Mouse (Mus musculus) forebrain, embryonic 15.5 days (tissue): ENCODE data around the gene Tpd52l2. TPM values are rescaled to one million over a fixed set of nuclear protein-coding genes. Genes with fewer than 3 reads are reported as not detected.

Experiments used
- ATAC-seq: fragments of 200-750 bp; cut with Nextera tagmentation; replicated peaks from 2 replicates; pipeline ENCODE4 v1.8.0; 2017; ENCODE audit warnings: mild to moderate bottlenecking, moderate TSS enrichment, moderate library complexity
- H3K27ac ChIP-seq: fragments of 300-500 bp; sonication (generic); replicated peaks from 2 replicates; pipeline ENCODE4 v1.5.1; 2015; ENCODE audit warnings: mild to moderate bottlenecking, inconsistent platforms
- H3K27me3 ChIP-seq: fragments of 300-500 bp; sonication (generic); 2 replicates; pipeline ENCODE4 v1.6.1; 2015; ENCODE audit warnings: inconsistent platforms
- H3K36me3 ChIP-seq: fragments of 300-500 bp; sonication (generic); 2 replicates; pipeline ENCODE4 v1.6.1; 2015; ENCODE audit warnings: mild to moderate bottlenecking, inconsistent platforms
- H3K4me1 ChIP-seq: fragments of 300-500 bp; sonication (generic); 2 replicates; pipeline ENCODE4 v1.6.1; 2015; ENCODE audit warnings: inconsistent platforms
- H3K4me2 ChIP-seq: fragments of 300-500 bp; sonication (generic); replicated peaks from 2 replicates; pipeline ENCODE4 v1.6.1; 2015; ENCODE audit warnings: mild to moderate bottlenecking, inconsistent platforms
- H3K4me3 ChIP-seq: fragments of 300-500 bp; sonication (generic); 2 replicates; pipeline ENCODE4 v1.5.1; 2015; ENCODE audit warnings: mild to moderate bottlenecking, inconsistent platforms
- H3K9ac ChIP-seq: fragments of 300-500 bp; sonication (generic); replicated peaks from 2 replicates; pipeline ENCODE4 v1.6.1; 2015; ENCODE audit warnings: mild to moderate bottlenecking, inconsistent platforms
- H3K9me3 ChIP-seq: fragments of 300-500 bp; sonication (generic); 2 replicates; pipeline ENCODE4 v1.6.1; 2016; ENCODE audit warnings: inconsistent platforms
- WGBS: fragments of 180-500 bp; shearing (Covaris S2); methylation state at CpG from one replicate; pipeline ENCODE4 v1.1.7; 2015; ENCODE audit warnings: mixed read lengths; 5-methylcytosine and 5-hydroxymethylcytosine counted together
- polyA plus RNA-seq: library from polyadenylated mRNA; unstranded; fragments of >200 nt; fragmentation: Nextera tagmentation; extraction: Ambion mirVana; gene quantifications from 2 replicates; pipeline ENCODE4 v1.2.1, GENCODE M21; 2015

The Tpd52l2 gene
- polyA plus RNA-seq, 1 experiment from 2014 or later: 141 TPM

- 90% methylated on average over 5 of the region's 5 CpGs for WGBS
These were observed 51.7 kb downstream of the Tpd52l2 start for GRCm38 (mm10) chr2:181548682-181549081.

GRCm38 (mm10) chr2:181550233-181550632, 53.3 kb downstream of the Tpd52l2 start:
- H3K36me3 ChIP-seq: peaks cover 74% of the 10 kb centered on the region
- WGBS: 93% methylated on average over 2 of the region's 2 CpGs

More at GRCm38 (mm10) chr2:181548682-181549081, 51.7 kb downstream of the Tpd52l2 start:
- no peak overlapping the region for H3K9ac ChIP-seq
- no peak overlapping the region for H3K27ac ChIP-seq
- no peaks in the 10 kb centered on the region for H3K4me1 ChIP-seq
- H3K4me2 ChIP-seq: no peak overlapping the region
- H3K36me3 ChIP-seq: peaks cover 71% of the 10 kb centered on the region
- no peaks in the 10 kb centered on the region for H3K27me3 ChIP-seq
- no peaks in the 10 kb centered on the region for H3K9me3 ChIP-seq
- ATAC-seq: no peak
- no peak overlapping the region for H3K4me3 ChIP-seq

GRCm38 (mm10) chr2:181553772-181554171, 56.8 kb downstream of the Tpd52l2 start:
- Histone ChIP-seq H3K4me1 (no peaks in the 10 kb centered on the region), H3K9ac (no peak overlapping the region), H3K27ac (no peak overlapping the region), H3K4me2 (no peak overlapping the region), H3K4me3 (no peak overlapping the region), H3K36me3 (peaks cover 47% of the 10 kb centered on the region), H3K9me3 (no peaks in the 10 kb centered on the region), H3K27me3 (no peaks in the 10 kb centered on the region)
- ATAC-seq: no peak

More at GRCm38 (mm10) chr2:181550233-181550632, 53.3 kb downstream of the Tpd52l2 start:
- Histone ChIP-seq H3K9me3 (no peaks in the 10 kb centered on the region), H3K27ac (no peak overlapping the region), H3K4me1 (no peaks in the 10 kb centered on the region), H3K4me2 (no peak overlapping the region), H3K9ac (no peak overlapping the region), H3K4me3 (no peak overlapping the region), H3K27me3 (no peaks in the 10 kb centered on the region)
- ATAC-seq: no peak

GRCm38 (mm10) chr2:181567338-181567737, 70.4 kb downstream of the Tpd52l2 start:
- no peak overlapping the region for H3K4me2 ChIP-seq
- H3K4me3 ChIP-seq: no peak overlapping the region
- no peaks in the 10 kb centered on the region for H3K27me3 ChIP-seq
- H3K27ac ChIP-seq: no peak overlapping the region
- no peaks in the 10 kb centered on the region for H3K9me3 ChIP-seq
- ATAC-seq: no peak
- H3K36me3 ChIP-seq: no peaks in the 10 kb centered on the region
- H3K4me1 ChIP-seq: no peaks in the 10 kb centered on the region
- no peak overlapping the region for H3K9ac ChIP-seq
- 93% methylated on average over 3 of the region's 3 CpGs for WGBS

Other genes starting within 250 kb of the Tpd52l2 start
- 20.2 and 20.3 TPM in 2 replicates for gene Gmeb2, start 209.1 kb upstream of the Tpd52l2 start, polyA plus RNA-seq
- gene Stmn3, start 182.6 kb upstream of the Tpd52l2 start, polyA plus RNA-seq: 960 and 986 TPM in 2 replicates
- gene Rtel1, start 177.4 kb upstream of the Tpd52l2 start, polyA plus RNA-seq: 37.5 and 44.1 TPM in 2 replicates
- gene Zgpat, start 132.2 kb upstream of the Tpd52l2 start, polyA plus RNA-seq: 82.1 TPM in 2 replicates
- gene Arfrp1, start 131.7 kb upstream of the Tpd52l2 start, polyA plus RNA-seq: 98.3 and 98.4 TPM in 2 replicates
- gene Lime1, start 117.1 kb upstream of the Tpd52l2 start, polyA plus RNA-seq: 45.7 and 45.9 TPM in 2 replicates
- gene Zbtb46, start 37.7 kb upstream of the Tpd52l2 start, polyA plus RNA-seq: 9.5 and 10.7 TPM in 2 replicates
- gene Abhd16b, start 3.9 kb upstream of the Tpd52l2 start, polyA plus RNA-seq: not detected in 2 replicates
- 199 and 209 TPM in 2 replicates for gene Dnajc5, start 23.3 kb downstream of the Tpd52l2 start, polyA plus RNA-seq
- 61.0 and 63.8 TPM in 2 replicates for gene Uckl1, start 87.8 kb downstream of the Tpd52l2 start, polyA plus RNA-seq
- gene Prpf6, start 94.7 kb downstream of the Tpd52l2 start, polyA plus RNA-seq: 72.1 and 75.4 TPM in 2 replicates
- gene Zfp512b, start 95.7 kb downstream of the Tpd52l2 start, polyA plus RNA-seq: 76.5 and 83.7 TPM in 2 replicates
- 110 and 112 TPM in 2 replicates for gene Samd10, start 102.1 kb downstream of the Tpd52l2 start, polyA plus RNA-seq
- gene Gm29797, start 159.9 kb downstream of the Tpd52l2 start, polyA plus RNA-seq: 0.26 TPM in 1 of 2 replicates, not detected in the other
- 12.9 and 14.7 TPM in 2 replicates for gene Sox18, start 174.5 kb downstream of the Tpd52l2 start, polyA plus RNA-seq
- 44.8 and 51.4 TPM in 2 replicates for gene Tcea2, start 183.2 kb downstream of the Tpd52l2 start, polyA plus RNA-seq
- 49.1 and 49.7 TPM in 2 replicates for gene Rgs19, start 196.8 kb downstream of the Tpd52l2 start, polyA plus RNA-seq
- not detected in 2 replicates for gene Lkaaear1, start 201.3 kb downstream of the Tpd52l2 start, polyA plus RNA-seq
- 47.6 and 54.1 TPM in 2 replicates for gene Oprl1, start 217.9 kb downstream of the Tpd52l2 start, polyA plus RNA-seq